Mouse (Mus musculus): ENCODE results near the gene Irgq. TPM values are rescaled to one million over a fixed set of nuclear protein-coding genes. Genes with fewer than 3 reads are reported as not detected.

Gene Irgq
- polyA plus RNA-seq, 1 experiment from 2014 or later: 5.5 TPM

- no peak for DNase-seq (ENCODE audit: low spot score)
Measured at GRCm38 (mm10) chr7:24546068-24546614, 15.7 kb downstream of the Irgq start, which contains the start of the genes Pinlyp and Xrcc1. Gene Pinlyp, minus strand, starts transcription at chr7:24546118. Gene Xrcc1, plus strand, starts transcription at chr7:24546289.

GRCm38 (mm10) chr7:24546634-24547389 is 16.3 kb downstream of the Irgq start:
- DNase-seq (ENCODE audit: low spot score): peak; percentile 99

GRCm38 (mm10) chr7:24547534-24548036 is 17.1 kb downstream of the Irgq start:
- DNase-seq (ENCODE audit: low spot score): no peak

GRCm38 (mm10) chr7:24551985-24552759 is 21.7 kb downstream of the Irgq start:
- no peak for DNase-seq (ENCODE audit: low spot score)

- DNase-seq (ENCODE audit: low spot score): no peak
Measured at GRCm38 (mm10) chr7:24555786-24556185, 25.3 kb downstream of the Irgq start.

GRCm38 (mm10) chr7:24561450-24561849 is 31.0 kb downstream of the Irgq start:
- no peak for DNase-seq (ENCODE audit: low spot score)

- no peak for DNase-seq (ENCODE audit: low spot score)
Measured at GRCm38 (mm10) chr7:24563191-24563836, 32.8 kb downstream of the Irgq start.

GRCm38 (mm10) chr7:24563837-24564206 is 33.3 kb downstream of the Irgq start:
- no peak for DNase-seq (ENCODE audit: low spot score)

- DNase-seq (ENCODE audit: low spot score): peak; percentile 66
Measured at GRCm38 (mm10) chr7:24564607-24565265, 34.2 kb downstream of the Irgq start.

GRCm38 (mm10) chr7:24565627-24566026 is 35.1 kb downstream of the Irgq start:
- no peak for DNase-seq (ENCODE audit: low spot score)

GRCm38 (mm10) chr7:24566206-24566605 is 35.7 kb downstream of the Irgq start:
- no peak for DNase-seq (ENCODE audit: low spot score)

- DNase-seq (ENCODE audit: low spot score): no peak
Measured at GRCm38 (mm10) chr7:24568512-24568911, 38.0 kb downstream of the Irgq start.

GRCm38 (mm10) chr7:24571071-24571470 is 40.6 kb downstream of the Irgq start:
- no peak for DNase-seq (ENCODE audit: low spot score)

GRCm38 (mm10) chr7:24572455-24572854 is 42.0 kb downstream of the Irgq start:
- no peak for DNase-seq (ENCODE audit: low spot score)

GRCm38 (mm10) chr7:24574224-24574796 is 43.8 kb downstream of the Irgq start:
- no peak for DNase-seq (ENCODE audit: low spot score)

GRCm38 (mm10) chr7:24577811-24578210 is 47.3 kb downstream of the Irgq start:
- DNase-seq (ENCODE audit: low spot score): no peak

GRCm38 (mm10) chr7:24584876-24585275 is 54.4 kb downstream of the Irgq start:
- DNase-seq (ENCODE audit: low spot score): no peak

- no peak for DNase-seq (ENCODE audit: low spot score)
Measured at GRCm38 (mm10) chr7:24585995-24586394, 55.5 kb downstream of the Irgq start.

- no peak for DNase-seq (ENCODE audit: low spot score)
Measured at GRCm38 (mm10) chr7:24586828-24587227, 56.3 kb downstream of the Irgq start.

- peak; percentile 49 for DNase-seq (ENCODE audit: low spot score)
Measured at GRCm38 (mm10) chr7:24587330-24588105, 57.0 kb downstream of the Irgq start, which contains the start of the genes Ethe1 and Zfp575. Gene Ethe1, plus strand, starts transcription at chr7:24587543. Gene Zfp575, minus strand, starts transcription at chr7:24587641.
